ENCODE assay signal across 10 mouse cellular contexts in the genomic region with DNA sequence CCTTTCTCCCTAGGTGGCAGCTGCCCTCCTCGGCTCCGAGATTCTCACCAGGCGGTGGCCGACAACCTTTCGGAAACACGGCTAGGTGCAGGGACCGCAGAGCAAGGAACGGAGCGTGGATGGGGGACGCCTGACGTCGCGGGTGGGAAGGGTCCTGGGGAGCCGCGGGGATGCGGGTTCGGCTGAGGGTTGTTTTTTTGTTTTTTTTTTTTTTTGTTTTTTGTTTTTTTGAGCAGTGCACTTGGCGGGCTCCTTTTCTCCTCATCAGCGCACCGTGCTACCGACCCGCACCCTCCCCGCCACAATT. TPM values are rescaled to one million over a fixed set of nuclear protein-coding genes. Genes with fewer than 3 reads are reported as not detected.
A peak's percentile ranks its signal among the peaks of the same experiment; 100 is the strongest.
DNase-seq lines count a peak whose midpoint lies in the region; ATAC-seq lines count a peak whose summit lies in the region.
"Had no signal": no experiment of that assay in that cellular context is flagged by ENCODE, and none has a peak within 500 bp of the region (broad histone marks: within the 10 kb centered on the region; RNA-seq: fewer than 3 reads in every experiment).

No protein-coding gene starts in this region.

- no peak for ATAC-seq in forebrain, embryonic 14.5 days
- ATAC-seq in liver, embryonic 11.5 days (replicated peaks; ENCODE audit: low FRiP score): no peak
- no peak for ATAC-seq in hindbrain, embryonic 15.5 days (ENCODE audit: low FRiP score, low read depth)
- ATAC-seq in neural tube, embryonic 14.5 days (ENCODE audit: low read depth): no peak
- ATAC-seq: inflammation-experienced regulatory T-cells, adult 6 months had no signal

- H3K9me3 ChIP-seq in forebrain, embryonic 10.5 days: no peaks in the 10 kb centered on the region
- no peaks in the 10 kb centered on the region for H3K9me3 ChIP-seq in forebrain, embryonic 14.5 days (replicated peaks; ENCODE audit: control insufficient read depth, low read length)
- H3K9me3 ChIP-seq in liver, embryonic 11.5 days (ENCODE audit: control insufficient read depth, low read length): no peaks in the 10 kb centered on the region
- H3K9me3 ChIP-seq in hindbrain, embryonic 15.5 days: no peaks in the 10 kb centered on the region
- H3K9me3 ChIP-seq in neural tube, embryonic 14.5 days (ENCODE audit: control insufficient read depth, low read length): no peaks in the 10 kb centered on the region

- peaks cover 28% of the 10 kb centered on the region for H3K4me1 ChIP-seq in forebrain, embryonic 10.5 days
- peaks cover 5% of the 10 kb centered on the region; the same call in 1 of the 2 replicates for H3K4me1 ChIP-seq in forebrain, embryonic 14.5 days (ENCODE audit: control insufficient read depth, insufficient read depth, low read length)
- H3K4me1 ChIP-seq in liver, embryonic 11.5 days (replicated peaks; ENCODE audit: control insufficient read depth, insufficient read depth, low read length): peaks cover 2% of the 10 kb centered on the region; the same call in 1 of the 2 replicates
- H3K4me1 ChIP-seq in hindbrain, embryonic 15.5 days (replicated peaks): peaks cover 13% of the 10 kb centered on the region
- H3K4me1 ChIP-seq in neural tube, embryonic 14.5 days (ENCODE audit: control insufficient read depth, insufficient read depth, low read length): peaks cover 4% of the 10 kb centered on the region; the same call in 1 of the 2 replicates

- no peaks in the 10 kb centered on the region for H3K36me3 ChIP-seq in forebrain, embryonic 10.5 days (replicated peaks)
- H3K36me3 ChIP-seq in forebrain, embryonic 14.5 days (ENCODE audit: control insufficient read depth, insufficient read depth, low read length): no peaks in the 10 kb centered on the region
- H3K36me3 ChIP-seq in liver, embryonic 11.5 days (ENCODE audit: control insufficient read depth, insufficient read depth, low read length): no peaks in the 10 kb centered on the region
- H3K36me3 ChIP-seq in hindbrain, embryonic 15.5 days: no peaks in the 10 kb centered on the region
- no peaks in the 10 kb centered on the region for H3K36me3 ChIP-seq in neural tube, embryonic 14.5 days (ENCODE audit: control insufficient read depth, insufficient read depth, low read length)

- DNase-seq in forebrain, embryonic 10.5 days (ENCODE audit: extremely low spot score, low spot score): no peak
- DNase-seq in forebrain, embryonic 14.5 days (ENCODE audit: low spot score): no peak
- DNase-seq in liver, embryonic 11.5 days (ENCODE audit: low spot score): peak; percentile 51
- DNase-seq in liver (no peak), MN1 (ENCODE audit: low spot score) (no peak)
- no peak for DNase-seq in gastrocnemius, postnatal 36 days

- H3K4me3 ChIP-seq in forebrain, embryonic 10.5 days: peak overlapping the region; percentile 42
- H3K4me3 ChIP-seq in forebrain, embryonic 14.5 days (ENCODE audit: low read depth, low read length): no peak overlapping the region
- H3K4me3 ChIP-seq in liver, embryonic 11.5 days (ENCODE audit: low read depth, low read length): no peak overlapping the region
- peak overlapping the region; percentile 19; the same call in 1 of the 2 replicates for H3K4me3 ChIP-seq in hindbrain, embryonic 15.5 days
- peak overlapping the region; percentile 22; the same call in 1 of the 2 replicates for H3K4me3 ChIP-seq in neural tube, embryonic 14.5 days (ENCODE audit: low read depth, low read length)

- WGBS in forebrain, embryonic 10.5 days: under 1% methylated on average over 23 of the region's 23 CpGs
- WGBS in forebrain, embryonic 14.5 days: under 1% methylated on average over 22 of the region's 23 CpGs
- 2% methylated on average over 23 of the region's 23 CpGs for WGBS in liver, embryonic 11.5 days
- WGBS in hindbrain, embryonic 15.5 days: 5% methylated on average over 23 of the region's 23 CpGs
- WGBS in neural tube, embryonic 14.5 days: under 1% methylated on average over 23 of the region's 23 CpGs

- peaks cover 100% of the 10 kb centered on the region for H3K27me3 ChIP-seq in forebrain, embryonic 10.5 days (ENCODE audit: poor library complexity, severe bottlenecking)
- H3K27me3 ChIP-seq in forebrain, embryonic 14.5 days (replicated peaks; ENCODE audit: control insufficient read depth, insufficient read depth, low read length): peaks cover 77% of the 10 kb centered on the region
- H3K27me3 ChIP-seq in liver, embryonic 11.5 days (replicated peaks; ENCODE audit: control insufficient read depth, insufficient read depth, low read length): peaks cover 96% of the 10 kb centered on the region
- H3K27me3 ChIP-seq in hindbrain, embryonic 15.5 days: peaks cover 75% of the 10 kb centered on the region
- H3K27me3 ChIP-seq in neural tube, embryonic 14.5 days (ENCODE audit: control insufficient read depth, insufficient read depth, low read length): peaks cover 57% of the 10 kb centered on the region

- intact Hi-C loops in gastrocnemius, postnatal 36 days (cut with DNase I): no loop called here

- H3K4me2 ChIP-seq in forebrain, embryonic 14.5 days (ENCODE audit: low read length): no peak overlapping the region
- no peak overlapping the region; the same call in 1 of the 2 replicates for H3K4me2 ChIP-seq in liver, embryonic 11.5 days
- H3K4me2 ChIP-seq in hindbrain, embryonic 15.5 days: peak overlapping the region; percentile 42
- peak overlapping the region; percentile 28 for H3K4me2 ChIP-seq in neural tube, embryonic 14.5 days (ENCODE audit: low read depth, low read length)

- H3K27ac ChIP-seq in forebrain, embryonic 10.5 days: no peak overlapping the region
- H3K27ac ChIP-seq in forebrain, embryonic 14.5 days (ENCODE audit: low read depth, low read length): no peak overlapping the region
- no peak overlapping the region for H3K27ac ChIP-seq in liver, embryonic 11.5 days (ENCODE audit: low read depth, low read length)
- H3K27ac ChIP-seq in hindbrain, embryonic 15.5 days (replicated peaks): no peak overlapping the region
- H3K27ac ChIP-seq in neural tube, embryonic 14.5 days (ENCODE audit: low read depth, low read length): no peak overlapping the region
- H3K27ac ChIP-seq: macrophage had no signal

- H3K9ac ChIP-seq in forebrain, embryonic 14.5 days (ENCODE audit: low read length): no peak overlapping the region
- H3K9ac ChIP-seq in liver, embryonic 11.5 days (ENCODE audit: low read depth, low read length): no peak overlapping the region
- H3K9ac ChIP-seq in hindbrain, embryonic 15.5 days: peak overlapping the region; percentile 14; the same call in 1 of the 2 replicates
- H3K9ac ChIP-seq in neural tube, embryonic 14.5 days (replicated peaks; ENCODE audit: low read depth, low read length): no peak overlapping the region

RNA-seq across cellular contexts. Expression of a gene that starts 5.9 kb away (rescaled TPM):
- 1.0 and 1.1 TPM in 2 replicates for polyA plus RNA-seq in forebrain, embryonic 10.5 days (2016; fragmentation: Nextera tagmentation; extraction: Ambion mirVana)
- polyA plus RNA-seq in forebrain, embryonic 14.5 days (2014; fragmentation: Nextera tagmentation; extraction: Ambion mirVana): 0.15 and 0.28 TPM in 2 replicates
- polyA plus RNA-seq in liver, embryonic 11.5 days (2014; fragmentation: Nextera tagmentation; extraction: Ambion mirVana): 0.37 and 0.60 TPM in 2 replicates
- 6.2 and 6.4 TPM in 2 replicates for polyA plus RNA-seq in hindbrain, embryonic 15.5 days (2015; fragmentation: Nextera tagmentation; extraction: Ambion mirVana)
- polyA plus RNA-seq in neural tube, embryonic 14.5 days (2014; fragmentation: Nextera tagmentation; extraction: Ambion mirVana): 4.7 and 5.4 TPM in 2 replicates
- total RNA-seq in gastrocnemius, postnatal 36 days (2021): not detected
- polyA plus RNA-seq: inflammation-experienced regulatory T-cells, adult 6 months; macrophage had no signal

Comparison
In these comparisons a context has a peak if more than half of its experiments do, and no peak if none do; other contexts are left out.
1. H3K4me3 ChIP-seq: peak in forebrain, embryonic 10.5 days (single experiment), hindbrain, embryonic 15.5 days (single experiment) and neural tube, embryonic 14.5 days (single experiment); none in forebrain, embryonic 14.5 days (single experiment) and liver, embryonic 11.5 days (single experiment).
2. H3K4me2 ChIP-seq: peak in hindbrain, embryonic 15.5 days (single experiment) and neural tube, embryonic 14.5 days (single experiment); none in forebrain, embryonic 14.5 days (single experiment) and liver, embryonic 11.5 days (single experiment).